34 mouse cellular contexts compared by ENCODE assay signal in the genomic region with DNA sequence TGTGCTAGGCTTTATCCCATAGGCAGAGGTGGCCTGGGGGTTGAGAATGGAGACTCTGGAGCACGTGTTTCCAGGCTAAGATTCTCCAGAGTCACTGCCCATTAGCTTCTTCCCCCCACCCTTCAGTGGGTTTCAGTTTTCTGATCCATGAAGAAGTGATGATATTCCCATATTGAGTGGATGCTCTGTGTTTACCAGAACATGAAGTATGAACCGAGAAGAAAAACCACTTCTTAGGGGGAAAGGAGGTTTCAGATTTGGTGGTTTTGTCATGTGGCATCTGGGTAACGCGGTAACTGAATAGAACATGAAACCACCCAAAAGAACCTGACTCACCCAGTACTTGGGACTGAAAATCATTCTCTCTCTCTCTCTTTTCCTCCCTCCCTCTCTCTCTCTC. TPM values are rescaled to one million over a fixed set of nuclear protein-coding genes. Genes with fewer than 3 reads are reported as not detected.
DNase-seq lines count a peak whose midpoint lies in the region; TF ChIP-seq lines count a peak whose summit lies in the region.
"Had no signal": no experiment of that assay in that cellular context is flagged by ENCODE, and none has a peak within 500 bp of the region (broad histone marks: within the 10 kb centered on the region; RNA-seq: fewer than 3 reads in every experiment).

No protein-coding gene starts in this region.

- no peaks in the 10 kb centered on the region for H3K79me2 ChIP-seq in C2C12 (ENCODE audit: control insufficient read depth, insufficient read depth)

- H3K27ac ChIP-seq in testis, adult 2 months (ENCODE audit: control insufficient read depth, insufficient read depth, low read depth, low read length) = peak overlapping the region; percentile 53
- H3K27ac ChIP-seq: embryonic facial prominence, embryonic 13.5 days; forebrain, embryonic 10.5 days; heart, embryonic 10.5 days; heart, embryonic 15.5 days; hindbrain, embryonic 12.5 days; hindbrain, postnatal 0 days; kidney, embryonic 15.5 days; layer of hippocampus, adult 2 months; limb, embryonic 13.5 days; lung, embryonic 15.5 days; midbrain, embryonic 13.5 days; neural tube, embryonic 15.5 days; stomach, embryonic 15.5 days had no signal

- no peaks in the 10 kb centered on the region for H3K27me3 ChIP-seq in testis, adult 2 months (ENCODE audit: control insufficient read depth, insufficient read depth, low read length)
- no peaks in the 10 kb centered on the region for H3K27me3 ChIP-seq in C2C12 (ENCODE audit: control insufficient read depth, insufficient read depth, insufficient read length)
- H3K27me3 ChIP-seq: heart, embryonic 15.5 days; kidney, embryonic 15.5 days; stomach, embryonic 15.5 days had no signal

- H3K4me1 ChIP-seq in testis, adult 2 months (ENCODE audit: control insufficient read depth, insufficient read depth, low read length) = peaks cover 6% of the 10 kb centered on the region; the same call in 1 of the 2 replicates
- H3K4me1 ChIP-seq: lung, embryonic 15.5 days; stomach, embryonic 15.5 days had no signal

- H3K79me3 ChIP-seq in C2C12 (ENCODE audit: low read depth) = no peaks in the 10 kb centered on the region

- no peak overlapping the region for H3ac ChIP-seq in C2C12 (ENCODE audit: control insufficient read depth, insufficient read length, low read depth)

- no peaks in the 10 kb centered on the region for H3K36me3 ChIP-seq in testis, adult 2 months (ENCODE audit: control insufficient read depth, insufficient read depth, low read length)
- no peaks in the 10 kb centered on the region for H3K36me3 ChIP-seq in C2C12 (ENCODE audit: control insufficient read depth, insufficient read depth)
- H3K36me3 ChIP-seq: embryonic facial prominence, embryonic 13.5 days; forebrain, embryonic 10.5 days; G1E; heart, embryonic 10.5 days; heart, embryonic 15.5 days; hindbrain, embryonic 12.5 days; kidney, embryonic 15.5 days; limb, embryonic 13.5 days; lung, embryonic 15.5 days; midbrain, embryonic 13.5 days; neural tube, embryonic 15.5 days; stomach, embryonic 15.5 days had no signal

- no peak overlapping the region for H3K4me3 ChIP-seq in testis, adult 2 months (ENCODE audit: control insufficient read depth, low read depth, low read length)
- H3K4me3 ChIP-seq in C2C12 (ENCODE audit: insufficient read depth, poor library complexity, severe bottlenecking) = no peak overlapping the region
- H3K4me3 ChIP-seq: embryonic facial prominence, embryonic 13.5 days; forebrain, embryonic 10.5 days; heart, embryonic 10.5 days; heart, embryonic 15.5 days; hindbrain, embryonic 12.5 days; kidney, embryonic 15.5 days; layer of hippocampus, adult 2 months; limb, embryonic 13.5 days; lung, embryonic 15.5 days; midbrain, embryonic 13.5 days; neural tube, embryonic 15.5 days; stomach, embryonic 15.5 days had no signal

- no peak for TF ChIP-seq CTCF in testis, adult 2 months (IDR thresholded peaks at IDR 0.05; ENCODE audit: control insufficient read depth, insufficient read depth, insufficient replicate concordance, low read depth, low read length)
- no peak for TF ChIP-seq CTCF in C2C12 (IDR thresholded peaks at IDR 0.05; ENCODE audit: control insufficient read depth, insufficient read depth, insufficient read length)

- TF ChIP-seq POLR2A in testis, adult 2 months (IDR thresholded peaks at IDR 0.05; ENCODE audit: control insufficient read depth, low read depth, low read length) = no peak

- no peak for DNase-seq in testis, postnatal 10 days (ENCODE audit: low spot score)
- DNase-seq in induced T-regulatory cell, adult 2 months (ENCODE audit: low read depth) = peak; percentile 33
- no peak for DNase-seq in right cerebral cortex, adult 2 months (ENCODE audit: low spot score in 2 of 2)
- no peak for DNase-seq in cerebellum, adult 11 months
- DNase-seq in kidney, postnatal 36 days = no peak
- DNase-seq: adrenal gland, adult 8-10 months; cerebellum, adult 11-12 months; cerebellum, adult 9-11 months; forebrain, postnatal 0 days; gastrocnemius, postnatal 10 days; kidney, adult 11 months; kidney, postnatal 25 days; lung, postnatal 4 days; retina, postnatal 1 day; right cerebral cortex, postnatal 25 days; thymus, adult 18-20 months; thymus, postnatal 25 days had no signal

TF ChIP-seq in C2C12, 6 proteins besides CTCF, POLR2A, EP300 and RAD21:
- no peak for TF ChIP-seq MYOD1 (IDR thresholded peaks at IDR 0.05; ENCODE audit: control insufficient read depth, insufficient read length, low read depth)
- peak; percentile 56 for TF ChIP-seq USF1 (IDR thresholded peaks at IDR 0.05; ENCODE audit: low read depth)

RNA-seq across cellular contexts. Expression of a gene that starts 3.0 kb away (rescaled TPM):
- polyA plus RNA-seq in testis, adult 2 months (2012; rRNA removed) = 1.0 and 1.1 TPM in 2 replicates
- polyA plus RNA-seq in C2C12 (2012; fragmentation: generic; extraction: Trizol) = 0.40 TPM
- polyA plus RNA-seq: G1E; liver, embryonic 11.5 days had no signal
